Mouse (Mus musculus) heart, embryonic 16.5 days (tissue): ENCODE results near the gene Gm12184. TPM values are rescaled to one million over a fixed set of nuclear protein-coding genes. Genes with fewer than 3 reads are reported as not detected.
"Not testable (repeated sequence)": the region's sequence is repeated elsewhere in the genome, so short reads cannot be mapped to it uniquely, and the experiment has no call there.

Source experiments
- ATAC-seq: fragments of 200-750 bp; cut with Nextera tagmentation; replicated peaks from 2 replicates; pipeline ENCODE4 v1.8.0; 2017; ENCODE audit warnings: moderate number of reproducible peaks; ENCODE audit not compliant: insufficient read depth, low FRiP score; ENCODE audit errors: extremely low read depth
- H3K27ac ChIP-seq: fragments of 300-500 bp; sonication (generic); 2 replicates; pipeline ENCODE4 v1.5.1; 2014; ENCODE audit warnings: mild to moderate bottlenecking, low read length, control low read depth, moderate library complexity
- H3K27me3 ChIP-seq: fragments of 300-500 bp; sonication (generic); 2 replicates; pipeline ENCODE4 v1.6.1; 2014; ENCODE audit warnings: low read length, mixed read lengths; ENCODE audit not compliant: control insufficient read depth, insufficient read depth
- H3K36me3 ChIP-seq: fragments of 300-500 bp; sonication (generic); 2 replicates; pipeline ENCODE4 v1.6.1; 2014; ENCODE audit not compliant: control insufficient read depth, insufficient read depth
- H3K4me1 ChIP-seq: fragments of 300-500 bp; sonication (generic); 2 replicates; pipeline ENCODE4 v1.6.1; 2014; ENCODE audit warnings: low read length, mixed read lengths; ENCODE audit not compliant: control insufficient read depth, insufficient read depth
- H3K4me2 ChIP-seq: fragments of 300-500 bp; sonication (generic); 2 replicates; pipeline ENCODE4 v1.6.1; 2014; ENCODE audit warnings: low read depth, mild to moderate bottlenecking, control low read depth, low read length
- H3K4me3 ChIP-seq: fragments of 300-500 bp; sonication (generic); 2 replicates; pipeline ENCODE4 v1.5.1; 2014; ENCODE audit warnings: mild to moderate bottlenecking, control low read depth, low read length
- H3K9ac ChIP-seq: fragments of 300-500 bp; sonication (generic); 2 replicates; pipeline ENCODE4 v1.6.1; 2014; ENCODE audit warnings: low read length, control low read depth
- H3K9me3 ChIP-seq: fragments of 300-500 bp; sonication (generic); replicated peaks from 2 replicates; pipeline ENCODE4 v1.6.1; 2016; ENCODE audit warnings: low read length; ENCODE audit not compliant: control insufficient read depth
- whole genome bisulfite sequencing: fragments of 180-500 bp; shearing (Covaris S2); extraction: QIAGEN DNeasy Blood & Tissue Kit; methylation state at CpG from one replicate; pipeline ENCODE4 v1.1.7; 2014; 5-methylcytosine and 5-hydroxymethylcytosine counted together
- polyA plus RNA-seq: library from polyadenylated mRNA; unstranded; fragments of >200 nt; fragmentation: Nextera tagmentation; extraction: Ambion mirVana; gene quantifications from 2 replicates; pipeline ENCODE4 v1.2.1, GENCODE M21; 2015

Gm12184 gene
- polyA plus RNA-seq = 0.55 and 0.66 TPM in 2 replicates

DNA sequence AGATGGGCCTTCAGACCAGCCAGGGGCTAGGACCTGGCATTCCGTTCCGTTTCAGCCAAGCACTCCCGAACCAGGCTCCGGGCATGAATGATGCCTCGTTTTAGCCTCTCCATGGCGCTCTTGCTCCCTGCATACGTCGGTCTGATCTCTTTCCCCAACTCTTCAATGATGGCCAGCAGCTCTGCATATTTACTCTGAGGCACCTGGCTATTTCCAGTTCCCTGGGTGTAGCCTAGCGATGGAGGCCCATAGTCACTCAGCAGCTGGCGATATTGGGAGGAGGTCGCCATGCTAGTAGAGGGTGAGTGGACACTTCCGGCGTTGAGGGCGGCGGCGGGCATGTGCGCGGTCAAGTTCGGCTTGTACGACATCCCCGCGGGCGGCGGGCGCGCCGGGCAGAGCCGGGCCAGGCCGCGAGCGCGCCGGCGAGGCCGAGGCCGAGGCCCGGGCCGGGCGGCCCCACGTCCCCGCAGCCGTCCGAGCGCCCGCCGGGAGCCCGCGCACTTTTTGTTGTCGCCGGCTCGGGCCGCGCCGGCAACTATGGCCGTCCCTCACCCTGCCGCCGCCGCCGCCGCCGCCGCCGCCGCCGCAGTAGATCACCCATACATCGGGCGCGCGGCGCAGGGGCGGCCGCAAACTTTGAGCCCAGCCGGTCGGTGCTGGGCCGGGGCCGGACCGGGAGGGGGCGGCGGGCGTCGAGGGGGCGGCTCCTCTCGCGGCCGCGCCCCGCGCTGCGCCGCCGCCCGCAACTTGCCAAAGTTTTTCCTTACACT is at the start of gene Gm12184, which contains the start of gene Trim7:
Gene Gm12184, minus strand, starts transcription at position 677 of the 773 bp plus-strand sequence.
Gene Trim7, plus strand, starts transcription at position 162 of the 773 bp plus-strand sequence.
- peak within 1 kb of the TSS; percentile 68 for H3K4me2 ChIP-seq
- H3K27me3 ChIP-seq, H3K9me3 ChIP-seq, H3K36me3 ChIP-seq, H3K4me1 ChIP-seq: not testable (repeated sequence)
- peak within 1 kb of the TSS; percentile 64 for H3K9ac ChIP-seq
- under 1% methylated on average over 54 of the region's 92 CpGs for whole genome bisulfite sequencing
- ATAC-seq = peak; percentile 84
- peak within 1 kb of the TSS; percentile 49 for H3K4me3 ChIP-seq
- H3K27ac ChIP-seq = peak within 1 kb of the TSS; percentile 60

DNA sequence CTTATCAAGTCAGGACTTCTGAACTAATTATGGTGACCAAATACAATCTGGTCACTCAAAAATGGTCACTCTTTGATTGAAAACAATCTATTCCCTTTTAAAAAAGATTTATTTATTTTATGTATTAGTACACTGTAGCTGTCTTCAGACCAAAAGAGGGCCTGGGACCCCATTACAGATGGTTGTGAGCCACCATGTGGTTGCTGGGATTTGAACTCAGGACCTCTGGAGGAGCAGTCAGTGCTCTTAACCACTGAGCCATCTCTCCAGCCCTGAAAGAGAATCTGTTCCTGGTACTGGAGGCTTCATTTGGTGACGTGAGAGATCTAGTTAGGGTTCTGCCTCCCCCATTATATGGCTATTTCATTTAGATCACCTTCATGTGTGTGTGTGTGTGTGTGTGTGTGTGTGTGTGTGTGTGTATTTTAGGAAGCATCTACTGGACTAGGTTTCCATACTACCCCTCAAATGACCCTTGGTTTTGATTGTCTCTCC is 48.9 kb upstream of the Gm12184 start:
- H3K27ac ChIP-seq, H3K36me3 ChIP-seq, H3K4me3 ChIP-seq, H3K9ac ChIP-seq, H3K27me3 ChIP-seq, H3K9me3 ChIP-seq, H3K4me1 ChIP-seq, H3K4me2 ChIP-seq, ATAC-seq: not testable (repeated sequence)
- 92% methylated on average over 1 of the region's 1 CpGs for WGBS

DNA sequence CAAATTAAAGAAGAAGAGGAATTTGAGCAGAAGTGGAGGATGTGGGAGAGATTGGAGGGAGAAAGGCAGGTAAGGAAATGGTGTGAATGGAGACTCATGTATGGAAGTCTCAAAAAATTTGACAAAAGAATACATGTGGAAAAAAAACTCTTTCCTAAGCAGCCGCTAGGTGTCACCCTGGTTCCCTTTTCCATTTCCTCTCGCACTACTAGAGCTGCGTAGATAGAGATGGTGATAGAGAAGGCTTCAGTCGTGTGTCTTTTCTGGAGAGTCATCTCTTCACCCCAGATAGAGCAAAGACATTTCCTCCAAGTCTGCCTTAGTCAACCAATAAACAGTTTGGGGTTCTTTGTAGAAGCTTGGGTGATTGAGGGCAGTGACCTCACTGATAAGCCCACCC is 48.0 kb upstream of the Gm12184 start:
- Histone ChIP-seq H3K9me3 (no peaks in the 10 kb centered on the region), H3K4me3 (no peak overlapping the region), H3K27me3 (no peaks in the 10 kb centered on the region), H3K9ac (no peak overlapping the region), H3K27ac (no peak overlapping the region), H3K36me3 (no peaks in the 10 kb centered on the region), H3K4me2 (no peak overlapping the region), H3K4me1 (peaks cover 13% of the 10 kb centered on the region)
- WGBS = 0% methylated on average over 4 of the region's 4 CpGs
- no peak for ATAC-seq

DNA sequence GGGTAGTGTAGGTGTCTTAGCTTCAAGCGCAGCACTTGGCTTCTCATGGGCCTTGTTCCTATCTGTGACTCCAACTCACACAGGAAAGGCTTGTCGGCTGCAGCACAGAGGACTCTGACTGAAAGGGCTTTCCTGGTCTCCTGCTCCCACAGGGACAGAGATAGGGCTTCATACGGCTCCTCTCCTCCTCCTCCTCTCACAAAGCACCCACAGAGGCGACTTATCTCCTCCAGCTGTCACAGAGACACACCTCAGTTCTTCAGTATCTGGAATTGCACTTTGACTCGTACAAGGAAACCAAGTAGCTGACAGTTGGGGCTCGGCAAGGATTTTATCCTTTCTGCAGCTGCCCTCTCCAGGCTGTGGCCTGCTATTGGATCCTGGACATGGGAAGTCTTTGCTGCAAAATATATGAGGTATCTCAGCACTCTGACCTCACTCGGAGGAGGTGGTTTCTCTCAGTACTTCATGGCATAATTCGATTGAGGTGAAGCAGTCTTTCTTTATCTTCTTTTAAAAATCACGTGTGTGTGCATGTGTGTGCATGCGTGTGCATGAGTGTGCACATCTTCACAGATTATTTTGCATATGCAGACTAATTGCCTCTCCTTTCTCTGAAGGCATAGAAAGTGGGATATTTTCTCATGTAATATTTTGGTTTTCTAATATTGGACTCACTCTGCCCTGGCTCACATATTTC is 47.3 kb upstream of the Gm12184 start:
- Histone ChIP-seq H3K4me3 (no peak overlapping the region), H3K36me3 (no peaks in the 10 kb centered on the region), H3K27me3 (no peaks in the 10 kb centered on the region), H3K9me3 (no peaks in the 10 kb centered on the region), H3K9ac (no peak overlapping the region), H3K4me2 (no peak overlapping the region), H3K4me1 (peaks cover 20% of the 10 kb centered on the region), H3K27ac (no peak overlapping the region)
- no peak for ATAC-seq
- WGBS = 47% methylated on average over 10 of the region's 10 CpGs

DNA sequence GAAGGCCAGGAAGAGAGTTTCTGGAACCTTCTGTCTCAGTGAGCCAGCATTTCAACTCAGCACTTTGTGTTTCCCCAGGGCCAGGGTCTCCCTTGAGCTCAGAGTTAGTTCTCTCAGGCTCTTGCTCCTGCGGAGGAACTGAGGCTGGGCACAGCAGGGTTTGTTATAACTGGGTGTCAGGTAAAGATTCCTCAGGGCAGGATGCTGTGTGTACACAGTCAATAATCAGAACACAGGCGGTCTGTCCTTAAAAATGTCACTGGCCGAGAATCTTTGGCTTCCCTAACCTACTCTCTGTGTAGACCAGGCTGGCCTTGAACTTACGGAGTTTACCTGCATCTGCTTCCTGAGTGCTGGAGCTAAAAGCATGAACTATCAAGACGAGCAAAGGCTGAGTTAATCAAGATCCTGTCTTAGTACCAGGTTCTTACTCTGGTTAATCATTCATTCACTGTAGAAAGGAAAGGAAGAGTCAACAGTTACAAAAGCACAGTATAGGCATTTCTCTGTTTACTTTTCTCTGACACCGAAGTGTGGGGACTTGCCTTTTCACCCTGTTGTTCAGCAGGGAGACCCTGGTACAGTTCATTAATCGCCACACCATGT is 46.3 kb upstream of the Gm12184 start:
- Histone ChIP-seq H3K36me3 (no peaks in the 10 kb centered on the region), H3K9me3 (no peaks in the 10 kb centered on the region), H3K27ac (peak overlapping the region; percentile 81), H3K4me3 (no peak overlapping the region), H3K4me2 (peak overlapping the region; percentile 82; the same call in 1 of the 2 replicates), H3K27me3 (no peaks in the 10 kb centered on the region), H3K9ac (peak overlapping the region; percentile 76; the same call in 1 of the 2 replicates), H3K4me1 (peaks cover 21% of the 10 kb centered on the region)
- WGBS = 80% methylated on average over 7 of the region's 7 CpGs
- ATAC-seq = no peak

DNA sequence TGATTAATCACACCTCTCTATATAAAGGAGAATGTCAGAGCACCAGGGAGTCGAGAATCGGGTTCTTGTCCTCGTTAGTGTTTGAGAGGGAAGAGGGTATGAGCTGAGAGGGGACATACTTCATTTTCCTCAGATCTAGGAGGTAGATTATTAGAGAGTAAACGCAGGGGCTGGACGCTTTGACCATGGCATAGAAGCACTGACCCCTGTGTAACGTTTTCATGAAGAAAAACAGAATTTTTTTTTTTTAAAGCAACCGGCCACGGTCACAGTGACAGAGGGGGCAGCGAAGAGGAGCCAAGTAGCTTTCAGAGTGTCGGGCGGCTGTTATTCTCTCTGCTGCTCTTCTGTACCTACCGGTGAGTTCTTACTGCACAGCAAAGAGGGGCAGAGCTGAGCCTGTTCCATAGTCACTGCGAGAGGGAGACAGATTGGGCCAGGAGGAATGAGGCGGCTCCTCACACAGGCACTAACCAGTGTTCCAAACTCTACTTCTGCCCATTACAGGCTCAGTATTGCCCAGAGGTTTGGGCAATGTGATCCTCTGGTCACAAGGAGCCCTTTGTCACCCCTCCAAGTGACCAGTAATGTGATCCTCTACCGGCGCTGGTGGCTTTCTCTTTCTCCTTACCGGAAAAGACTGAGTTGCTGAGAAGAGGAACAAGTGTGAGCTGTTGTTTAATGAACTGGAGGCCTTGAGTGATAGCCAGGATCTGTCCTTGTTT is 45.5 kb upstream of the Gm12184 start:
- H3K9ac ChIP-seq = peak overlapping the region; percentile 76
- WGBS = 7% methylated on average over 17 of the region's 17 CpGs
- peak overlapping the region; percentile 82 for H3K4me2 ChIP-seq
- H3K4me3 ChIP-seq = peak overlapping the region; percentile 60
- peaks cover 21% of the 10 kb centered on the region for H3K4me1 ChIP-seq
- peak overlapping the region; percentile 81 for H3K27ac ChIP-seq
- H3K9me3 ChIP-seq = no peaks in the 10 kb centered on the region
- H3K27me3 ChIP-seq = no peaks in the 10 kb centered on the region
- ATAC-seq = peak; percentile 26; the same call in 1 of the 2 replicates
- H3K36me3 ChIP-seq = no peaks in the 10 kb centered on the region

DNA sequence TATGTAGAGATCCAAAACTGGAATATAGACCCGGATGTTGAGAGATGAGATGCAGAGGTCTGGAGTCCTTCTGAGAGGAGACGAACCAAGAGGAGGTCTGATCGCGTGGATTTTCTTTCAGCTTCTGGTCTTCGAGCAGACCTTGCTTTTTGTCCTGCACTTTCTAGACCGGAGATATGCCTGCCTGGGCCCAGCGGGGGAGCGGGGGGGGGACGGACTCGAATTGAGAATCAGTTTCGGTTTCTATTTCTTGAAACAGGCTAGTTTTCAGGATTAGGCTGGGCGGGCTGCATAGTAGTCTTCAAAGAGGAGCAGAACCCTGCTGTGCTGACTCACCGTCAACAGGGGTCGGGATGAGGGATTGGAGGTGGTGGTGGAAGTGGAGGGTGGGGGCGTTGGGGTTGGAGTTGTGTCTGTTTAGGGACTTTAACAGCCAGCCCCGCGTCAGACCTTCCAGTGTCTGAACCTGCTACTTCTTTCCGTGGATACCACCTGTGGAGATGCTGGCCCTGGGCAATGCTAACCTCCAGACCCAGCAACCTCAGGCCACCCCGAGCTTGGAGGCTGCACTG is 44.8 kb upstream of the Gm12184 start, which contains the start of gene Irgm1:
Gene Irgm1, minus strand, starts transcription at position 483 of the 572 bp plus-strand sequence.
- Histone ChIP-seq H3K36me3 (peaks cover 3% of the 10 kb centered on the region), H3K9ac (peak within 1 kb of the TSS; percentile 76)
- under 1% methylated on average over 19 of the region's 19 CpGs for WGBS

DNA sequence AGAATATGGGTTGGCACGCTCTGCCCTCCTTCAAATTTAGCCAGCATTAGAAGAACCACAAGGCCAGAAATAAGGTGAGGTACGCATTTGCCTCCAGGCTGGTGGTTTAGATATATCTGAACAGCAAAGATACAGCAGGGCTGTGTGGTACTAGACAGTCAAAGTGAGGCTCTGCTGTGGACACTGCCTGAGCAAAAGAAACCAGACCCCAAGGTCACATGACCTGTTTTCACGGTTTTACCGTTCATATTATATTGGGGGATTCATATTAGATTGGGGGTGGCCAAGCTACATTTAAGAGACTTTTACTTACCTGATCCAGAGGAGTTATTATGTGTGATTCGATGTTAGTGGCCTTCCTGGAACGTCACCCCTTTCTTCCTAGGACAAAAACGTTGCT is 44.3 kb upstream of the Gm12184 start:
- Histone ChIP-seq H3K27me3 (no peaks in the 10 kb centered on the region), H3K36me3 (peaks cover 8% of the 10 kb centered on the region), H3K27ac (peak overlapping the region; percentile 81), H3K9ac (peak overlapping the region; percentile 76), H3K4me3 (peak overlapping the region; percentile 60), H3K9me3 (no peaks in the 10 kb centered on the region), H3K4me1 (peaks cover 21% of the 10 kb centered on the region), H3K4me2 (peak overlapping the region; percentile 82)
- 18% methylated on average over 7 of the region's 7 CpGs for WGBS
- no peak for ATAC-seq

More for the DNA sequence above, 44.8 kb upstream of the Gm12184 start, which contains the start of gene Irgm1:
- ATAC-seq = peak; percentile 58
- Histone ChIP-seq H3K9me3 (no peaks in the 10 kb centered on the region), H3K4me1 (peaks cover 21% of the 10 kb centered on the region), H3K27ac (peak within 1 kb of the TSS; percentile 81), H3K4me3 (peak within 1 kb of the TSS; percentile 60), H3K27me3 (no peaks in the 10 kb centered on the region), H3K4me2 (peak within 1 kb of the TSS; percentile 82)
